Mouse (Mus musculus) CH12F3 (cell line): ENCODE data around the gene Hoxb2.

Experiments used
- in situ Hi-C: fragments of 300-500 bp; cut with MboI; formaldehyde crosslinking; loops from 2 replicates; pipeline ENCODE4 v1.14.3; 2020; ENCODE audit warnings: low sequenced_read_pairs

Hoxb2 gene

GRCm38 (mm10) chr11:96316696-96317607 lies 33.4 kb upstream of the Hoxb2 start:
- in situ Hi-C loops, result no loop called here

GRCm38 (mm10) chr11:96317608-96318367 lies 32.5 kb upstream of the Hoxb2 start, which contains the start of gene Hoxb4:
TSS of gene Hoxb4 (plus strand) at chr11:96318267.
- in situ Hi-C loops, result no loop called here

DNA sequence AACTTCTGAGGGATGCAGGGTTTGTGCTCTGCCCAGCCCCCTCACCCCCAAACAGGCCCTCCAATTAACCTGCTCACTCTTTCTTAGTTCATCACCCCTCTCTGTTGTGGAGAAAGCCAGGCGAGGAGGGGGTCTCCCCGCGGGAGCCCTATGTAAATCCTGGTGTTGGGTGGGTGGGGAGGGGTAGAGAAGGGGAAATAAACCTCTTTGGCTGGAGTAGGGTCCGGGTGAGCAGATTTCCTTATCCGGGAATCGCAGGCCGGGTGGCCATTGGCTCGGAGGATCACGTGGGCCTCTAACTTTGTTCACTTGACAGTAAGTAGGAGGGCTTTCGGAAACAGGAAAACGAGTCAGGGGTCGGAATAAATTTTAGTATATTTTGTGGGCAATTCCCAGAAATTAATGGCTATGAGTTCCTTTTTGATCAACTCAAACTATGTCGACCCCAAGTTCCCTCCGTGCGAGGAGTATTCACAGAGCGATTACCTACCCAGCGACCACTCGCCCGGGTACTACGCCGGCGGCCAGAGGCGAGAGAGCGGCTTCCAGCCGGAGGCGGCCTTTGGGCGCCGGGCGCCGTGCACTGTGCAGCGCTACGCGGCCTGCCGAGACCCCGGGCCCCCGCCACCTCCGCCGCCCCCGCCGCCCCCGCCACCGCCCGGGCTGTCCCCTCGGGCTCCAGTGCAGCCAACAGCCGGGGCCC lies 31.8 kb upstream of the Hoxb2 start:
- in situ Hi-C loops, result no loop called here

- in situ Hi-C loops, result no loop called here
Measured at GRCm38 (mm10) chr11:96319071-96319902, 31.0 kb upstream of the Hoxb2 start.

GRCm38 (mm10) chr11:96319910-96320309 lies 30.4 kb upstream of the Hoxb2 start:
- in situ Hi-C loops, result no loop called here

DNA sequence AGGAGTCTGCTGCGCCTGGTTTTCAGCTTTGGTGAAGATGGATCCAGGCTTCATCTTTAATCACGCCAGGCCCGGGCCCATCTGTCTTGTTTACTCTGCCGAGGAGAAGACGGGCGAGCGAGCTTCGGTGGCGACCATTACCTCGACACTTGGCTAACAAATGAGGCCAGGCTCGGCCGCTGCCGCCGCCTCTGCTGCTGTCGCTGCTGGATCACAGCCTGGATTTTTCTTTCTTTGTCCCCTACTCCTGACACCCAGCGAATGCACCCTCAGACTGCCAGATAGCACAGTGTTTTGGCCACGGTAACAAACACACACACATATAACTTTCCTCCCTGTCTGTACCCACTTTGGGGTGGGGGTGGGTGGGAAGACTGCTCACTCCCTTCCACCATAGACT lies 29.6 kb upstream of the Hoxb2 start:
- in situ Hi-C loops, result no loop called here

DNA sequence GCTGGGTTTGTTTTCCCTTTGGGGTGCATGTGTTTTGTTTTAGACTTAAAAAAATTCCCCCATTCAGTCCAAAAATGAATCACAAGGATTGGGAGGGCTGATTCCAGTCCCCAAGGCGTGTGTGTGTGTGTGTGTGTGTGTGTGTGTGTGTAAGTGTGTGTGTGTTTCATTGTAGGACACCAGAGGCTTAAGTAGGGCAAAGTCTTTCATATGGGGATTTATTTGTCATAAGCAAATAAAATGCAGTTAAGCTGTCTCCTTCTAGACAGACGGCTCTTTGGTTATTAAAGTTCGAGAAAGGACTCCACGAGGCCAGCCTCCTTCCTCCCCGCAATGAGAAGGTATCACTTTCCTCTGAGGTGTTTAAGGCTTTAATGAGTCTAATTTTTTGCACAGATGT lies 28.5 kb upstream of the Hoxb2 start:
- in situ Hi-C loops, result no loop called here

- in situ Hi-C loops, result no loop called here
Measured at GRCm38 (mm10) chr11:96322738-96323137, 27.6 kb upstream of the Hoxb2 start.

- in situ Hi-C loops, result no loop called here
Measured at GRCm38 (mm10) chr11:96323154-96323553, 27.2 kb upstream of the Hoxb2 start, which contains the start of gene Hoxb3. TSS of gene Hoxb3 (plus strand) at chr11:96323326.

- in situ Hi-C loops, result no loop called here
Measured at GRCm38 (mm10) chr11:96324125-96324524, 26.2 kb upstream of the Hoxb2 start.

GRCm38 (mm10) chr11:96324965-96325364 lies 25.4 kb upstream of the Hoxb2 start:
- in situ Hi-C loops, result no loop called here

DNA sequence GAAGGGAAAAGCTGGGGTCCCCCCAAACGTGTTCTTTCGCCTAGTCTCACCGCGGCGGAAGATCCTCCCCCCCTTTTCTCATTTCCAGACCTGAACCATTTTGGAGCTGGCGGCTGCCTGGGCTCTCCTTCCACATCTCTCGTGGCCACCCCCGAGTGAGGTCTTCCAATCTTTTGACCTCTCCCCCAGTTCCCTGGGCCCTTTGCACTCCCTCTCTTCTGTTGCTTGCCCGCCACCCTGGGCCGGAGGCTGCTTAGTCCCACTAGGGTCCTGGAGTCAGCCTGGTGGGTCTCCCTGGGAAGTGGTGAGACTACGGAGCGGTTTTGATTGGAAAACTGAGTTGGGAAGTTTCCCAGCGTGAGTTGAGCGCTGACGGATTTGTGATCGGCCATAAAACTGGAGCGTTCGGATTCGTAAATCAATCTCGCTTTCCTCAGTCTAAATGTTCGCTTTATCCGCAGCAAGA lies 24.5 kb upstream of the Hoxb2 start:
- in situ Hi-C loops, result no loop called here

GRCm38 (mm10) chr11:96326705-96327104 lies 23.6 kb upstream of the Hoxb2 start:
- in situ Hi-C loops, result no loop called here

- in situ Hi-C loops, result no loop called here
Measured at GRCm38 (mm10) chr11:96327122-96327521, 23.2 kb upstream of the Hoxb2 start.

- in situ Hi-C loops, result no loop called here
Measured at GRCm38 (mm10) chr11:96327750-96328149, 22.6 kb upstream of the Hoxb2 start.

- in situ Hi-C loops, result no loop called here
Measured at GRCm38 (mm10) chr11:96328605-96329004, 21.7 kb upstream of the Hoxb2 start.

- in situ Hi-C loops, result no loop called here
Measured at GRCm38 (mm10) chr11:96332105-96332504, 18.2 kb upstream of the Hoxb2 start.

DNA sequence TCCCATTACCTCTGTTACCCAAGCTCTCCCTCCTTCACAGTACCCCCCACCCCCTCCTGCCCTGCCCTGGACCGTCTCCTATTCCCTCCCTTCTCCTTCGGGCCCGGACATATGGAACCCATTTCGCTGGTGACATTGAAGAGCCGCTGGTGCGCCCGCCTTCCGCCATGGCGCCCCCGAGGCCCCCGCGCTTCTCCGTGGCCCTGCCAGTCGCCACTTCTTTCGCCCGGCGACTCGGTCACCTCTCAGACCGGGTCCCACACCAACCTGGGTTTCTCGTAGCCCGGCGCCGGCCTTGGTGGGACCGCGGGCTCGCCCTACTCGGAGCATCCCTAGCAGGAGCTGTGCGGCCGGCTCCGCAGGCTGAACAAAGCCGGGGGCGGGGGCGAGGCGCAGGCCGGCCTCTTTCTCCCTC lies 17.7 kb upstream of the Hoxb2 start:
- in situ Hi-C loops, result no loop called here

DNA sequence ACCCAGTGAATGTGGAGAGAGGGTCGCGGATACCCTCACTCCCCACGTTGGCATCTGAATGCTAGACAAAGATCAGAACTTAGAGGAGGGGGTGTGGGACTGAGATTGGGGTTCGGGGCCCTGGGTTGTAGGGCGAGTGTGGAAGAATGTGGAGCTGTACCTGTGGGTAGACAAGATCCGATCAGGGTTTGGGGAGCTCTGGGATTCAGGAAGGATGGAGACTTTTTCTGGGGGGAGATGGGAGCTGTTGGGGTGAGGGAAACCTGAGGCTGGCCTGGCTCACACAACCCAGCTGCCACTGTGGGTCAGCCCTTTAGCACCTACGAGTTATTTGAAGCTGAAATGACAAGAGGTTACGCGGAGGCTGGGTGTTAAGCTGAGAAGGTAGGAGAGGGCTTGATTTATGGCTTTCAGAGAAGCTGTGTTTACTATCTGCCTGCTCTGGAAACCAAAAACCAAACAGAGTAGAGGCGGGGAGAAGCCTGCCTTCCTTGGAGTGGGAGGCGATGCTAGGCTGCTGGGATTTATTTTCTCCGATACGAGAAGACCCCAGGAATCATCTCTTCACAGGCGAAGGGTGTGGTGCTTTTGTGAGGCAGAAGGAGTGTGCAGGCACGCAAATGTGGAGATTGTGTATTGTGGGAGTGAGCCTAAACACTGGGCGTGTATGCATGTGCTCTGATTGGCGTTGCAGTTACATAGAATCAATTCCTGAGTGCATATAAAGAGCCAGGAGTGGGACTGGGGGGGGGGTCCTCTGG lies 16.9 kb upstream of the Hoxb2 start:
- in situ Hi-C loops, result no loop called here

DNA sequence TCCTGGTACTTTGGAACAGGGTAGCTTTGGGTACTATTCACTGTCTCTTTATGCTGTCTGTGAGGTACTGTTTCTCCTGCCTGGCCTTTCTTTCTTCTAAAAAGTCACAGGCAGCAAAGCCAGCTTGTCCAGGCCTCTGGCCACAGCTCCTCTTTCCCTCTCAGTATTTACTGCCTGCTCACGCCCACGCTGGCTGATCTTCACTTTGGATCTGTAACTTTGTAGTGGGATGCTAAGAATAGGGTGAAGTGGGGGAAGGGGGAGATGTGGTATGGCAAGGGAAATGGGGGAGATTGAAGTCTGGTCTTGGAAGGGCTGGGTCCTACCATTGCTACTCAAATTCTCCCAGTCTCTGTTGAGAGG lies 16.3 kb upstream of the Hoxb2 start:
- in situ Hi-C loops, result no loop called here
